Mouse (Mus musculus): ENCODE data around the gene Zfp13. TPM values are rescaled to one million over a fixed set of nuclear protein-coding genes. Genes with fewer than 3 reads are reported as not detected.
A peak's percentile ranks its signal among the peaks of the same experiment; 100 is the strongest.

Zfp13 gene
- total and polyA plus RNA-seq, 3 experiments: 0.08 to 0.38 TPM; not detected in 1

DNA sequence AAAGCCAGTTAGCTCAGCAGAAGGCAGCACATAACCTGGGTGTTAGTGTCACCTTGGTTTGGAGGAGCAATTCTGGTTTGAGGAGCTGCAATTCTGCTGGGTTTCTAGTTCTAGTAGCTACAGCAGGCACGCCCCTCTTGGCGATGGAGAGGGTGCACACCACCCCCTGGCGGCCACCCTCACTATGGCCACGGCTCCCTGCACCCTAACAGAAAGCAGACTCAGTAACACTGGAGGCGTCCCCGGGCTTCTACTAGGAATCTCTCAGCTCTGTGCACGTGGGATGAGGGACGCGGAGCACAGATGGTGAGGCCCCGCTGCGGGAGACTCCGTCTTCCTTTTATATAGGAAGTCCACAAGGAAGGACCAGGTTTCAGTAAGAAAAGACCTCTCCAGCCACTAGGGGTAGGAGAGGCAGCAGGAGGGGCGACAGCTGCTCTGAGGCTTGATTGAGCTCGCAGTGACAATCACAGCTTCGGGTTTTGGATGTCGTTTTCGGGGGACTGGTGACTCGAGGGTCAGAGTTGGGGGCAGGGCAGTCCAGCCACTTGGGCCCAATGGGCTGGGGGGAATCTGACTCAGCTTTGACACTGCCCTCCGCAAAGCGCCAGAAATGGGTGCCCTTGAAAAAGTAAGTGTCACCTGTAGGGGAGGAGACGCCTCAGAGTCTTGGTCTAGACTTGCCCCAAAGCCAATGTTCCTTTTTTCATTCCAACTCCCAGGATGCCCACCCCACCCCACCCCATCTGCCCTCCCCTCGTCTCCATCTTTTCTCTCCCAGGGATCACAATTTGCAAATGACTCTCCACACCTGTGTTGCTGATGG lies 31.1 kb upstream of the Zfp13 start:
- Histone ChIP-seq H3K9ac (ENCODE audit: control insufficient read depth, low read depth, low read length, poor library complexity, severe bottlenecking) (no peak overlapping the region), H3K36me3 (ENCODE audit: control insufficient read depth in 1 of 2, insufficient read depth in 2 of 2, low read length in 2 of 2) (no peaks in the 10 kb centered on the region), H3K4me1 (ENCODE audit: control insufficient read depth in 1 of 2, insufficient read depth in 2 of 2, low read length in 2 of 2) (no peaks in the 10 kb centered on the region), H3K27ac (ENCODE audit: control insufficient read depth, low read depth, low read length) (no peak overlapping the region), H3K4me3 (ENCODE audit: control insufficient read depth in 1 of 2, insufficient read depth in 1 of 2, low read depth in 2 of 2, low read length in 2 of 2) (no peak overlapping the region), H3K9me3 (replicated peaks; ENCODE audit: insufficient read depth, low read length) (no peaks in the 10 kb centered on the region), H3K79me2 (ENCODE audit: control insufficient read depth, insufficient read depth, low read length, poor library complexity) (no peaks in the 10 kb centered on the region), H3K27me3 (ENCODE audit: control insufficient read depth in 1 of 2, insufficient read depth in 2 of 2, low read length in 2 of 2) (peaks cover 0 to 7% of the 10 kb centered on the region in 2 experiments; a peak in 2 of 4 replicates)
- DNase-seq (ENCODE audit: low read depth, low spot score): peak; percentile 69
- TF ChIP-seq MAX (IDR thresholded peaks at IDR 0.05; ENCODE audit: low read length) (no peak), CTCF (IDR thresholded peaks at IDR 0.05 in 2 of 3, conservative IDR thresholded peaks at IDR 0.05 in 1 of 3; ENCODE audit: control insufficient read depth in 1 of 3, insufficient read depth in 1 of 3, low read depth in 2 of 3, low read length in 3 of 3, poor library complexity in 1 of 3, severe bottlenecking in 1 of 3) (peak; percentile 62 to 91 (median 75)), CHD2 (IDR thresholded peaks at IDR 0.05; ENCODE audit: low read length) (no peak), RAD21 (IDR thresholded peaks at IDR 0.05; ENCODE audit: low read depth, low read length) (peak; percentile 66), SMC3 (IDR thresholded peaks at IDR 0.05; ENCODE audit: low read depth, low read length) (peak; percentile 61), TAL1 (IDR thresholded peaks at IDR 0.05; ENCODE audit: low read length) (no peak), ZC3H11A (IDR thresholded peaks at IDR 0.05; ENCODE audit: low read depth, low read length) (peak; percentile 53)

DNA sequence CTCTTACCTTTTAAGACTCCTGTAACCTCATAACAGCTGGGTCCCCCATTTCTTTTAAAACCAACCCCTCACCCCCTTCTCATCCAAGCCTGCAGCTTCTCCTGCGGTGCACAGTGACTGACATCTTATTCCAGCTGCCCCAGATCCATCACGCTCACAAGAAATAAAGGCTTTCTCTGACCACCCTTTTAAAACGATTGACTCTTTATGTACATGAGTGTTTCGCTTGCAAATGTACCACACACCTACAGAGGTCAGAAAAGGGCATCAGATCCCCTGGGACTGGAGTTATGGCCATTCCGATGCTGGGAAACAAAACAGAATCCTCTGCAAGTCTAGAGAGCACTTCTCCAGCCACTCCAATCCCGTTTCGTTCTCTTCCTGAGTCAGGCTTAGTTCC lies 28.5 kb upstream of the Zfp13 start:
- no peaks in the 10 kb centered on the region for H3K9me3 ChIP-seq (replicated peaks; ENCODE audit: insufficient read depth, low read length)
- TF ChIP-seq NRF1 (IDR thresholded peaks at IDR 0.05; ENCODE audit: insufficient read depth, low read depth, low read length, poor library complexity, severe bottlenecking) (no peak), BHLHE40 (IDR thresholded peaks at IDR 0.05; ENCODE audit: borderline replicate concordance, low read depth, low read length) (no peak), RAD21 (IDR thresholded peaks at IDR 0.05; ENCODE audit: low read depth, low read length) (no peak), KAT2A (conservative IDR thresholded peaks at IDR 0.05; ENCODE audit: low read depth, low read length) (no peak), MYC (IDR thresholded peaks at IDR 0.05; ENCODE audit: low read depth, low read length) (no peak), HCFC1 (IDR thresholded peaks at IDR 0.05; ENCODE audit: low read depth, low read length) (no peak)
- no peak overlapping the region for H3K9ac ChIP-seq (ENCODE audit: control insufficient read depth, low read depth, low read length, poor library complexity, severe bottlenecking)
- H3K4me3 ChIP-seq (ENCODE audit: control insufficient read depth in 1 of 2, insufficient read depth in 1 of 2, low read depth in 2 of 2, low read length in 2 of 2): no peak overlapping the region
- peaks cover 1 to 2% of the 10 kb centered on the region in 2 experiments; a peak in 3 of 4 replicates for H3K27me3 ChIP-seq (ENCODE audit: control insufficient read depth in 1 of 2, insufficient read depth in 2 of 2, low read length in 2 of 2)
- no peaks in the 10 kb centered on the region for H3K36me3 ChIP-seq (ENCODE audit: control insufficient read depth in 1 of 2, insufficient read depth in 2 of 2, low read length in 2 of 2)
- no peak for DNase-seq (ENCODE audit: low read depth, low spot score)
- no peaks in the 10 kb centered on the region for H3K79me2 ChIP-seq (ENCODE audit: control insufficient read depth, insufficient read depth, low read length, poor library complexity)
- H3K27ac ChIP-seq (ENCODE audit: control insufficient read depth, low read depth, low read length): no peak overlapping the region
- H3K4me1 ChIP-seq (ENCODE audit: control insufficient read depth in 1 of 2, insufficient read depth in 2 of 2, low read length in 2 of 2): no peaks in the 10 kb centered on the region

DNA sequence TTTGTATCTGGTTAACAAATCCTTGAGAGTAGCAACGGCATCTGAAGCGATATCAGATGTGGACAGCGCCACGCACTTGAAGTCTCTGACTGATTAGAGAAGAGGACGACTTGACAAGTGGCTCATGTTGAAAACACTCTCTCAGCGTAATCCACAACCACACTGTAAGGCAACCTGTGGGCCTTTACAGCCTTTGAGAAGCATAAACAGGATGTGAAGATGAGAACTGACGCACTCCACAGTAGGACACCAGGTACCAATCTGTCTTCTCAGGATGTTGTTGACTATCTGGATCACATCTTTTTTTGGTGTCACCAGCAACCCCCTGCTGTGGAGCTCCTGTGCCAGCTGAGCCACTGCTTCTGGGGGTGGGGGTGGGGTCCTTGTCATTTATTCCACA lies 21.1 kb upstream of the Zfp13 start:
- no peak overlapping the region for H3K9ac ChIP-seq (ENCODE audit: control insufficient read depth, low read depth, low read length, poor library complexity, severe bottlenecking)
- no peaks in the 10 kb centered on the region for H3K9me3 ChIP-seq (replicated peaks; ENCODE audit: insufficient read depth, low read length)
- DNase-seq (ENCODE audit: low read depth, low spot score): no peak
- H3K4me1 ChIP-seq (ENCODE audit: control insufficient read depth in 1 of 2, insufficient read depth in 2 of 2, low read length in 2 of 2): no peaks in the 10 kb centered on the region
- H3K27ac ChIP-seq (ENCODE audit: control insufficient read depth, low read depth, low read length): no peak overlapping the region
- TF ChIP-seq TCF12 (IDR thresholded peaks at IDR 0.05; ENCODE audit: low read depth, low read length): no peak
- no peak for TF ChIP-seq TBP (IDR thresholded peaks at IDR 0.05; ENCODE audit: low read depth, low read length)
- TF ChIP-seq MYB (IDR thresholded peaks at IDR 0.05; ENCODE audit: low read depth, low read length): no peak
- TF ChIP-seq NELFE (IDR thresholded peaks at IDR 0.05; ENCODE audit: low read depth, low read length): no peak
- TF ChIP-seq MAZ (IDR thresholded peaks at IDR 0.05; ENCODE audit: low read depth, low read length): no peak
- no peak for TF ChIP-seq CHD2 (IDR thresholded peaks at IDR 0.05; ENCODE audit: low read length)
- no peak for TF ChIP-seq EP300 (IDR thresholded peaks at IDR 0.05; ENCODE audit: low read depth in 1 of 2, low read length in 2 of 2)
- no peak for TF ChIP-seq POLR2A (IDR thresholded peaks at IDR 0.05; ENCODE audit: control insufficient read depth in 1 of 2, insufficient read depth in 1 of 2, low read depth in 1 of 2, low read length in 2 of 2, poor library complexity in 1 of 2)
- TF ChIP-seq SIN3A (IDR thresholded peaks at IDR 0.05; ENCODE audit: low read length): no peak
- TF ChIP-seq ZKSCAN1 (IDR thresholded peaks at IDR 0.05; ENCODE audit: low read depth, low read length): no peak
- TF ChIP-seq CTCF (IDR thresholded peaks at IDR 0.05 in 2 of 3, conservative IDR thresholded peaks at IDR 0.05 in 1 of 3; ENCODE audit: control insufficient read depth in 1 of 3, insufficient read depth in 1 of 3, low read depth in 2 of 3, low read length in 3 of 3, poor library complexity in 1 of 3, severe bottlenecking in 1 of 3): no peak
- no peak for TF ChIP-seq RAD21 (IDR thresholded peaks at IDR 0.05; ENCODE audit: low read depth, low read length)
- TF ChIP-seq CHD1 (IDR thresholded peaks at IDR 0.05; ENCODE audit: low read depth, low read length): no peak
- no peak for TF ChIP-seq GABPA (IDR thresholded peaks at IDR 0.05; ENCODE audit: low read depth, low read length)
- no peak for TF ChIP-seq MXI1 (IDR thresholded peaks at IDR 0.05; ENCODE audit: low read depth, low read length)
- no peak for TF ChIP-seq ETS1 (IDR thresholded peaks at IDR 0.05; ENCODE audit: low read depth, low read length)
- peaks cover 3 to 5% of the 10 kb centered on the region in 2 experiments for H3K27me3 ChIP-seq (ENCODE audit: control insufficient read depth in 1 of 2, insufficient read depth in 2 of 2, low read length in 2 of 2)
- no peaks in the 10 kb centered on the region for H3K36me3 ChIP-seq (ENCODE audit: control insufficient read depth in 1 of 2, insufficient read depth in 2 of 2, low read length in 2 of 2)
- H3K79me2 ChIP-seq (ENCODE audit: control insufficient read depth, insufficient read depth, low read length, poor library complexity): no peaks in the 10 kb centered on the region
- H3K4me3 ChIP-seq (ENCODE audit: control insufficient read depth in 1 of 2, insufficient read depth in 1 of 2, low read depth in 2 of 2, low read length in 2 of 2): no peak overlapping the region

All from MEL (cell line).